Mouse (Mus musculus) CD4-positive naive resting alpha-beta T cell, adult 76 days (primary cell): ENCODE results near the gene Ap1g1. TPM values are rescaled to one million over a fixed set of nuclear protein-coding genes. Genes with fewer than 3 reads are reported as not detected.

Experiments
- total RNA-seq: library from RNA; stranded (reverse); gene quantifications from one replicate; pipeline ENCODE4 v1.2.4, GENCODE M21; 2023

Gene Ap1g1
- 80.6 TPM for total RNA-seq

DNA sequence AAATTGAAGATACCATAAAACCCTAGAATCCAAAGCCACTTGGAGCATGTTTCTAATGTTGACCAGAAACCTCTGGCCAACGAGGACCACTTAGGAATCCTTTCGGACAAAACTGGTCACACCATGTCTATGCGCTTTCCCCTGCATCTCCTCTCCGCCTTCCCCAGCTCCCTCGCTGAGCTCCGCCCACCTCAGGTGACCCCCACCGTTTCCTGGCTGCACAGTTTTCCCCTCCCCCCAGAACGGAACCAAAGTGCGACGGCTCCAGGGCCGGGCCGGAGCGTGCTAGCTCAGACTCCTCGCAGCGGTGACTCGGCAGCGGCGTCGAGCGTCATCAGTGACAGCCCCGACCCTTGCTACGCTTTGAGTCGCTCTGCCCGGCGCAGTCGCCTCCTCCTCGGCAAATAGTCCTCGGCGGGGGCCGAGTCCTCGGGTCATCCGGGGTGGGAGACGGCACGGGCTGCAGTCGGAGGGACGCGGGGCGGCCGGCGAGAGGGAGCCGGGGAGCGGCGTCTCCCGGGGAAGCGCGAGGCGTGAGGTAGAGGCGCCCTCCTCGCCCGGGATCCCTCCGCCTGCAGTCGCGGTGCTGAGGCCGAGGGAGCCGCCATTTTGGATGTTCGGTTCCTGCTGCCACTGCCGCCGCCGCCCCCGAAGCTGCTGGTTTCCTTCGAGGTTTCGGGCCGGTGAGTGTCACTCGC, at the start of gene Ap1g1:
TSS of gene Ap1g1 (plus strand) at position 275 of the 698 bp plus-strand sequence.

DNA sequence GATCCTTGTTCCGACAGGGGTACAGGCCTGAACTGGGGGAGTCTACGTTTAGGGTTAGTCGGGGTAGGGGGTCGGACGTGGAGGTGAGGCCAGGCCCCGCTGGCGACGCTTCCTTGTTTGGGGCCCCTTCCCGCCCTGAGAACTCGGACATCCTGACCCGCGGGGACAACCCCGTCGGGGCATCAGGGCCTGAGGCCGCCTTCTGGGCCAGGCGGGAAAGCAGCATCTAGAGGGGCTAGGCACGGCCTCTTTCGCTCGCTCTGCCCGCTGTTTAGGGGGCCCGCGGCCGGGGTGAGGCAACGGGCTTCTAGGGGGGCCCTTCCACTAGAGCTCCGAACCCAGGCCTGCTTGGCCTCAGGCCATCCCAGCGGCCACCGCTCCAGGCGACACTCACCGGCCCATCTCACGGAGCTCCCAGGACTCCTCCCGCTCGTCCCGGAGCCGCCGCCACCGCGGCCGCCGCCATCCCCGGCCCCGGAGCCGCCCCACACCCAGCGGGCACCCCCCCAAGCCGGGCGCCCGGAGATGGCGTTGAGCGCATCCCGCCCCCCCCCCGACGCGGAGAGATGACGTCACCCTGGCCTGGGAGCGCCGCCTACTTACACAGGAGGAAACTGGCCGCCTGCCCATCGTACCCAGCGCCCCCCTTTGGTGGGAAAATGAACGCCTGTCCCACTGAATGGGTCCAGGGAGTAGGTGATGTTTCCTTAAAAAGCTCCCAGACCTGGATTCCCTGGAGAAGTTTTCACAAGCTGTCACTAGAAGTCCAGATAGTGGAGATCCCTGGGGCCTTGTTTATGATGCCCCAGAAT, 40.9 kb upstream of the Ap1g1 start, which contains the start of gene Atxn1l:
TSS of gene Atxn1l (minus strand) at position 503 of the 812 bp plus-strand sequence.

DNA sequence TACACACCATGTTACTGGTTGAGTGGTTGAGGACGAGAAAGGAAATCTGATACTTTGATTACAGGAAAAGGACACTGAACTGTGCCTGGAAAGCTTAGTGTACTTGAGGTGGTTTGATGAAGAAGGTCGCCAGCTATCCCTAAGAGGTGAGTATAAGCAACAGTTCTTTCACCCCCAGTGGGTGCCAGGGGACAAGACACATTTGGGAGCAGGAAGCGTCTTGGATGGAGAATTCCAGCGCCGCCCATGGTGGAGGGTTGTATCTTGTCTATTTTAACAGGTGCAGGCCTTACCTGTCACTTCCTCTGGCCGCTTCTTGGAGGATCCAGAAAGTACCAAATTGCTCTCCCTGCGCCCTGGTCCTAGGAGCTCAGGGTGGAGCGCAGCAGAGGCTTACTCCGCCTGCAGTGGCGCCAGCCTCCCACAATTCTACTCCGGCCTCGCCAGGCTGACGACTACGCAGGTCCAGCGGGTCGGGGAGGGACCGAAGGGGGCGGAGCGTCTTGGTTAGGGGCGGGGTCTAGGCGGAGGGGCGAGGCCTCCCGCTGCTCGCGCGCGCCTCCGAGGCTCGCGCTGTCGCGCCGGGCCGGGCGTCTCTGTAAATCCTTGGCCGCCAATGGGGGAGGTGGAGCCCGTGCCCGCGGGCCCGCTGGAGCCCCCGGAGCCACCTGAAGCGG, 89.8 kb downstream of the Ap1g1 start, which contains the start of gene Phlpp2:
TSS of gene Phlpp2 (plus strand) at position 540 of the 677 bp plus-strand sequence.

Other genes with a start within 250 kb of the Ap1g1 start
- gene Dhx38, start 212.7 kb upstream of the Ap1g1 start, total RNA-seq, result 89.8 TPM
- 4.1 TPM for gene Txnl4b, start 212.7 kb upstream of the Ap1g1 start, total RNA-seq
- 0.56 TPM for gene Hp, start 199.4 kb upstream of the Ap1g1 start, total RNA-seq
- 24.1 TPM for gene Dhodh, start 169.9 kb upstream of the Ap1g1 start, total RNA-seq
- 1.6 TPM for gene Pkd1l3, start 164.0 kb upstream of the Ap1g1 start, total RNA-seq
- 90.5 TPM for gene Ist1, start 85.3 kb upstream of the Ap1g1 start, total RNA-seq
- 3.8 TPM for gene Zfp821, start 73.0 kb upstream of the Ap1g1 start, total RNA-seq
- gene Atxn1l, start 40.8 kb upstream of the Ap1g1 start, total RNA-seq, result 27.2 TPM
- 5.1 TPM for gene Phlpp2, start 90.0 kb downstream of the Ap1g1 start, total RNA-seq
- gene Marveld3, start 183.6 kb downstream of the Ap1g1 start, total RNA-seq, result not detected
- gene Tat, start 211.9 kb downstream of the Ap1g1 start, total RNA-seq, result not detected